Mouse (Mus musculus): ENCODE data around the gene BC005537. TPM values are rescaled to one million over a fixed set of nuclear protein-coding genes. Genes with fewer than 3 reads are reported as not detected.

Gene BC005537
- polyA plus RNA-seq (2017; shearing (Covaris generic)): 14.1 TPM

DNA sequence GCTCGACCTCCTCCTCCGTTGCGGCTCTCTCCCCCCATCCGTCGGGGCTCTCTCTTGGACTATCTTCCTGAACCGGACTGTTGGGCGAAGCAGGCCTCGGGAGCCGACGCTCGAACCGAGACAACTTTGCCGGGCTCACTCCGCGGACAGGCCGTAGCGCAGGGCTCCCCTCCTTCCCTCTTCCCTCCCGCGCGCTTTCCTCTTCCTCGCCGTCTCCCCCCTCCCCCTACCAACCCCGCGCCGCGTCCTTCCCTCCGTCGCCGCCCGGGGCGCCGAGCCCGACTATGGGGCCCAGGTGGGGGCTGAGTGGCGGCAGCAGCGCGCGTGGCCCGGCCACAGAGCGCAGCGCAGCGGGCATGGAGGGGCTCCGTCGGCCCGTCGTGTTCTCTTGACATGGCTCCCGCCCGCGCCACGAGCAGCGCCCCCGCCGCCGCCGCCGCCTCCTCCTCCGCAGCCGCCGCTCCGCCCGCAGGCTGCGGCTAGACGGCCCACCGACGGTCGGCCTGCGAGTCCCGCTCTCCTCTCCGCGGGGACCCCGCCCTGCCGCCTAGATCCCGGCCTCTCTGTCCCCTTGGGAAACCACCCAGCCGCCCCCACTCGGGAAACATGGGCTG is at the start of gene BC005537:
TSS of gene BC005537 (plus strand) at position 350 of the 614 bp plus-strand sequence.

DNA sequence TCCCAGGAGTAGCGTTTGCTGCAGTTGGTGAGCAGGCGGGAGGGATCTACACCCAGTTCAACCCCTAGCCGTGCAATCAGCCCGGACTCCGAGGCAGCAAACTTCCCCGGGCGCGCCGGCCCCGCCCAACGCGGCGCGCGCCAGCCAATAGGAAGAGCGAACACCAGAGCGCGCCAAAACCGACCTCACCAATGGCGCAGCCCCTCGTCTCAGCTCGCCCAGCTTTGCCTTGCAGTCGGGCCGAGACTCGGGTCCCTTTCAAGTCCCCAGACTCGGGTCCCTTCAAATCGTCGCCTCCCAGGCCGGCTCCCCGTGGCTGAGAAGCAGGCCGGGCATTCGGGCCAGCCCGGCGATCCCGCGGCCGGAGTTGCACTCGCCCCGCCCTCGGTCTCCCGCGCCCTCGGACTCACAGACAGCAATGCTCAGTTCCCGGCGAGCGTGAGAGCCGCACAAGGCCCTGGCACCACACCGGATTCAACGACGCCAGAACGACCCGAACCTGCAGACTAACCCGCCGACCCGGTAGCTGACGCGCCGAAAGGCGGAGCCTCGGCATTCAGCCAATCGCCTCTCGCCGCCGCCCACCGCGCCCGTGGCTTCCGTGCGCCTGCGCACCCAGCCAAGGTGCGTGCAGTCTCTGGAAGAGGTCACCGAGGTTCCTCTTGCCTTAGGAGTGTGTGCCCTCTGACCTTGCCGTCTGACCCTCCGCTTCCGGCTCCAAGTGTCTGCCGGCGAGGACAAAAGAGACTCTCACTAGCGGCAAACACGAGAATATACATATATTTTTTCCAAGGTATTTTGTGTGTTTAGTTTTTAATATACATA is 39.8 kb upstream of the BC005537 start, which contains the start of gene Gmnn:
TSS of gene Gmnn (minus strand) at position 521 of the 825 bp plus-strand sequence.

GRCm38 (mm10) chr13:24831353-24832130 is 30.1 kb downstream of the BC005537 start, which contains the start of the genes Acot13 and Tdp2:
Gene Acot13, minus strand, starts transcription at chr13:24831540.
Gene Tdp2, plus strand, starts transcription at chr13:24831679.

GRCm38 (mm10) chr13:24844983-24845955 is 43.8 kb downstream of the BC005537 start, which contains the start of gene D130043K22Rik:
Gene D130043K22Rik, plus strand, starts transcription at chr13:24845135.

Other genes starting within 250 kb of the BC005537 start
- gene Ripor2, start 219.5 kb upstream of the BC005537 start, polyA plus RNA-seq (2017; shearing (Covaris generic)): 360 TPM
- gene Armh2, start 60.4 kb upstream of the BC005537 start, polyA plus RNA-seq (2017; shearing (Covaris generic)): 0.33 TPM
- gene Gmnn, start 39.7 kb upstream of the BC005537 start, polyA plus RNA-seq (2017; shearing (Covaris generic)): 37.0 TPM
- gene Acot13, start 29.9 kb downstream of the BC005537 start, polyA plus RNA-seq (2017; shearing (Covaris generic)): 84.7 TPM
- 36.5 TPM for gene Tdp2, start 30.0 kb downstream of the BC005537 start, polyA plus RNA-seq (2017; shearing (Covaris generic))
- 1.1 TPM for gene D130043K22Rik, start 43.5 kb downstream of the BC005537 start, polyA plus RNA-seq (2017; shearing (Covaris generic))
- gene Aldh5a1, start 136.0 kb downstream of the BC005537 start, polyA plus RNA-seq (2017; shearing (Covaris generic)): 0.23 TPM
- 6.4 TPM for gene Gpld1, start 141.5 kb downstream of the BC005537 start, polyA plus RNA-seq (2017; shearing (Covaris generic))
- gene Mrs2, start 218.7 kb downstream of the BC005537 start, polyA plus RNA-seq (2017; shearing (Covaris generic)): 2.8 TPM

Measured in activated CD4-positive, CD25-positive, alpha-beta regulatory T cell, adult 9 weeks (primary cell).